Mouse (Mus musculus): ENCODE measurements at regions not wholly inside any gene's neighbourhood (a gene's known extent, or its start where the extent isn't known, plus 50 kb on each side); places are given as distances from the start of the nearest gene placed in this dataset.
A peak's percentile ranks its signal among the peaks of the same experiment; 100 is the strongest.

DNA sequence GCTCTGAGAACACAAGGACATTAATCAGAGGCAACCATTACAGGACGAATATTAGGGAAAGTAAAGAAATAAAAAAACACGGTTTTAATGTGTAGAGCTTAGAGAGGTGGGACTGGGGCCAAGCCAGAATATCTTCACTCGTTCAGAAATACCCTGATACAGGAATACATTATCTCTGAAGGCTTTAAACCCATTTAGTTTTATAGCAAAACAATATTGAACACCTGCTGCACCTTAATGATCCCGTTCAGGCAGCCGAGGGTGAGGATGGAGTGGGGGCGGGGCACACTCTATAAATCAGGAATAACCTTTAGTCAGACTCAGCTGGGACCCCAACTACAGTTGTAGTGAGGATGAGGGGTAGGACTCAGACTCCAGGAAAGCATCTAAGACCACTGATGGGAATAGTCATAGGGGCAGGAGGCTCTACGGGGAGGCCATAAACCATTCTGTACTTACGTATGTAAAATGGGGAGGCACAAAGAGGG is 508.0 kb upstream of the Adam5 start:
- DNase-seq (ENCODE audit: low spot score) = no peak

DNA sequence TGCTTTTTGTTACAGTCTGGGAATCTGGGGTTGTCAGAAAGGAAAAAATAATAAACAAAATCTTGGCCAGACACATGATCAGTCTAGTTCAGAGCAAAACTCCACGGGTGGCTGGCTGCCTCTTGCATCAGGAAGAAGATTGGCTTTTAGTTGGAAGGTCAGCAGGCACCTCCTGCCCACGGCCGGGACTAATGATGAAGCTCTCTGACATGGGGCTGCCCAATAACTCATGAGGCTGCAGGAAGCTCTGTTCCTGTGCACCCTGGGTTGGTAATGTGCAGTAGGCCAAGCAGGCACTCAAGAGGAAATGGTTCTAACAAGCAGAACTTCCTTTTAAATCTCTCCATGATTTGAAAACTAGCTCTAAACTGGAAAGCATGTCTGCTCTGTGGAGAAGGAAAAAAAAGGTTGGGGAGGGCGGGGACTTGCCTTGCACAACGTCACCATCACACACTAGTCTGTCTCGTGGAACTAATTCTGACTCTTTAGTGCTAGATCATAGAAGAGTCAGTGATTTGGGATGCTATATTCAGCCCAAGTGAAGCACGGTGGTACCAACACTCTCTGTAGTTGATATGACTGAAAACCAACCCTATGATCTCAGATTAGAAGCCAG is 507.1 kb upstream of the Adam5 start:
- DNase-seq (ENCODE audit: low spot score) = no peak

DNA sequence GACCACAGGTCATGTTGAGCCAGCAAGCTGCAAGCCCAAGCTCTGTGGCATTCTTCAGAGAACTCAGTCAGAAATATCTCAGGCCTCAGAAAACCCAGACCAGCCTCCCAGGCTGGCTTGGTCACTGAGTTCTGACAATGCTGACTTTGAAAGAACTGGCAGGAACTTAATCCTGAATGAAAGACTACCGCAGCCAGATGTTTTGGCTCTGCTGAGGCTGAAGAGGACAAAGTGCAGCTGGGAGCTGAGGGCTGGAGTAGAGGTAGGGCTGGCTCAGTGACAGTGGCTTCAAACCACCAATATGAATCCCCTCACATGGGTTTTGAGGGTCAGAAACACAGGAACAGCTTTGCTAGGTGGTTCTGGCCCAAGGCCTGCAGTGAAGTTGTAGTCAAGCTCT is 505.6 kb upstream of the Adam5 start:
- no peak for DNase-seq (ENCODE audit: low spot score)

DNA sequence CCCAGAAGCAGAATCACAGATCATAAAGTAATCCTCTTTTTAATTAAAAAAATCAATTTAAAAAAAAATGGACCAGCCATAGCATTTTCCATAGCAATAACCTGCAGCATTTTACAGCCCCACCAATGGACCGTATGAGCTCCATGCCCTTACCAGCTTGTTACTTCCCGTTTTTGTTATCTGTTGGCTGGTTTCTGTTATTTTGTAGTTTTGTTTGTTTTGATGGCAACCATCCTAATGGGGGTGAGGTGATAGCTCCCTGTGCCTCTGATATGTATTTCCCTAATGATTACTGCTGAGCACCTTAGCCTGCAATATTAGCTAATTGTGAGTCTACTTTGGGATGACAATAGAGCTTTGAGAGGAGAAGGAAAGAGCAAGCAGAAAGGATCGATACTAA is 504.1 kb upstream of the Adam5 start:
- no peak for DNase-seq (ENCODE audit: low spot score)

DNA sequence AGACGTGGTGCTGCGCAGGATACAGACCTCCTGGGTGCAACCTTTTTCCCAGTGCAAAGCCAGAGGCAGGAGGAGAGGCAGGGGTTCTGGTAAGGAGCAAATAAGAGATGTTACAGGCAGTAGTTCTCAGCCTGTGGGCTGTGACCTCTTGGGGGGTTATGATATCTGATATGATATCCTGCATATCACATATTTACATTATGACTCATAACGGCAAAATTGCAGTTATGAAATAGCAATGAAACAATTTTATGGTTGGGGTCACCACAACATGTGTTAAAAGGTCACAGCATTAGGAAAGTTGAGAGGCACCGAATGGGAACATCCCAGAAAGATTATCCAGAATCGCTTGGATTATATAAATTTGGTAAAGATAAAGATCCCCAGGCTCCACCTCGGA is 502.8 kb upstream of the Adam5 start:
- no peak for DNase-seq (ENCODE audit: low spot score)

DNA sequence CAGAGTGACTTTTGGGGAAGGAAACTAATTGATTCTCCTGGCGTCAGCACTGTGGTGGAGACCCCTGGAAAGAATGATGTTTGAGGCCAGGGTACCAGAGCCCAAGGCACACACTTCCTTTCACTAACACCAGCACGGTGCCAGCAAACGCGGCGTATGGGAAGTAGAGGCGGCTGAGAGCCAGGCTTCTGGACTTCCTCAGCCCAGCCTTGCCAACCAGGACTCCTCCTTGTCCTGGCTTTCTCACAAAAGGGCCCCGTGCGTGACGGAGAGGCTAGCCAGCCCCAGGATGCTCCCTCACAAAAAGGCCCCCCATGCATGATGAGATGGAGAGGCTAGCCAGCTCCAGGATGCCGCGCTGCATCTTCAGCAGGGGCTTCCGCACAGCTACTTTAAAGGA is 502.1 kb upstream of the Adam5 start:
- DNase-seq (ENCODE audit: low spot score) = no peak

DNA sequence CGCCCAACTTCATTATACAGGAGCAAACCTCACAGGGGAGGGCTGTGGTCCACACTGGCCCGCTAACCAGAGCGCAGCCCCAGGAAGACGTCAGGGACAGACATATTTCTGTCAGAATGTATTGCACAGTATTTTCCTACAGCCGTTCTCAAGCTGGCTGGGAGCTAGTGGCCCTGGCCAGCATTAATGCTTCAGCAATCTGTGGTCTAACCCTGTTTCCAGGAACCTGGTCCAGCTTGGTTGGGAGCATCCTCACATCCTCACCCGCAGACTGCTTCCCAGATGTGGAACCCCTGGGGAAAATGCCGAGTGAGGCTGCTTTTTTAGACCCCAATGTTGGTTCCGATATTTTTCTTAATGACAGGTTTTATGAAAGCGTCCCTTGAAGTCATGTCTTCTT is 500.6 kb upstream of the Adam5 start:
- peak; percentile 30 for DNase-seq (ENCODE audit: low spot score)

DNA sequence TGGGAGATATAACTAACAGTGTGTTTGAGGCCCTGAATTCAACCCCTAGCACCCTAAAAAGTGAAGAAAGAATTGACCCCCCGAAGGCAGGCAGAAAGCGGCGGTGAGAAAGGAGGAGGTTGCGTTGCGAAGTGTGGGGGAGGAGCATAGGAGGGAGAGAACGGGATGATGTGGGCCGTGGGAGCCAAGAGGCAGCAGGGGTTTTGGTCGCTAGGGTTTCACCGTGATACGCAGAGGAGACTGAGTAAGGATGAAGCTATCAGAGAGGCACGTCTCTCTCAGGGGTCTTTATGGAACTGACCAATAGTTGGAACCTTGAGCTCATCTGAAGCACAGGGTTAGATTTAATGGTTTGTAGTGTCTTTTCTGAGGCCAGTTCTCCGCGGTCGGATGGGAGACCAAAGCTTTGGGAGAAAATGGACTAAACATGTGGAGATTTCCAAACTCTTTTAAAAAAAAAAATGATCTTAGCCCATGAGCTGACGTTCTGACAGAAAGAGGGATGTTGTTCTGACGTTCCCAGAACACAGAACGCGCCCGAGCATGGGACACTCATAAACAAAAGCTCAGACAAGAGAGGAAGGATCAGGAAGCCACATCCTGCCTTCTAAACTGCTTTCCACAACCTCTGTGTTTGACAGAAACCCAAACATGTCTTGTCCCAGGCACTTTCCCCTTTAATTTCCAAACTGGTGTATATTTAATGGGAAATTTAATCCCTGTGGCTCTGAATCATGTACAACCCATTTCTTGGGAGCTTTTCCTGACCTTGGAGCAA is 499.7 kb upstream of the Adam5 start:
- no peak for DNase-seq (ENCODE audit: low spot score)

DNA sequence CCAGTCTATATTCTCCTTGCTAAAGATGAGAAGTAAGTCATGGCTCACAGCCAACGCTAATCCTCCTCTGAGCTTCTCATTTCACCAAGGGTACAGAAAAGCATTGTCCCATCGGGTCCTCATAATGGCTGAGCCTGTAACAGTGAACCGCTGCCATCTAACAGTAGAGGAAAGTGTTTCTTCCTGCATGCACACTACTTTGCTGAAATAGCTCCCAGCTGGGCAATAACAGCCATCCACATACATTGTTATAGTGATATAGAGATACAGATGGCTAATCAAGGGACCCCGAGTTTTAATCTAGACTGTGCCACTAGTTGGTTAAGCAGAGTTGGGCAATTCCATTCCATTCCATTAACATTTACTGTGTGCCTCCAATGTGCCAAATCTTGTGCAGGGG is 492.2 kb upstream of the Adam5 start:
- DNase-seq (ENCODE audit: low spot score) = no peak

DNA sequence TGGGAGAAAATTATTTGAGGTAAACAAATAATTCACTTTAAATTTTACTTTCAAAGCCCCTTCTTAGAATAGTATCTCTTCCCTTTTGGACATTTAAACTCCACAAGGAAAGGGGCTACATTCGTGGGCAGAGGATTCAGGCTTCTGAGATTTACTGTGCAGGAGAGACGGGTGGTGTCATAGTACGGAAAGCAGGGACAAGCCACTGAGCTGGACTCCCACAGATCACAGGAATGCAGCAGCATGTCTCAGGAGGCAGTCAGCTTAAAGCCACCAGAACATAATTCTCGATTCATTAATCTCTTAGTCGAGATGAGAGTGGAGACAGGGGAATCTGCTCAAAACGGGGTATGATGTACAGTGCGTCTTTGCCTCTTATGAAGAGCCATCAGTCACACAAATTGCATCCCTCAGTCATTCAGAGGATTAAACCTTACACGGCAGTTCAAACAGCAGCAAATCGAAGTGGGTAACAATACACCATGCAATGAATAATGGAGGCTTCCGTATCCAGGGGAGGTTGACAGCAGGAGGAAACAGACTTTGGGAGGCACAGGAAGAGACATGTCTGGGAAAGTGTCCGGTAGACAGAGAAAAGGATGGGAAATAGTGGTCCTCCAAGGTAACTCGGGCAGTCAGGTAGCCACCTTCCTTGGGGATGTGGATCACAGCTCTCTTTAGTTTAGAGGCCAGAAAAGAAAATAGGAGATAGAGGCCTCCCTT is 487.8 kb upstream of the Adam5 start:
- no peak for DNase-seq (ENCODE audit: low spot score)

DNA sequence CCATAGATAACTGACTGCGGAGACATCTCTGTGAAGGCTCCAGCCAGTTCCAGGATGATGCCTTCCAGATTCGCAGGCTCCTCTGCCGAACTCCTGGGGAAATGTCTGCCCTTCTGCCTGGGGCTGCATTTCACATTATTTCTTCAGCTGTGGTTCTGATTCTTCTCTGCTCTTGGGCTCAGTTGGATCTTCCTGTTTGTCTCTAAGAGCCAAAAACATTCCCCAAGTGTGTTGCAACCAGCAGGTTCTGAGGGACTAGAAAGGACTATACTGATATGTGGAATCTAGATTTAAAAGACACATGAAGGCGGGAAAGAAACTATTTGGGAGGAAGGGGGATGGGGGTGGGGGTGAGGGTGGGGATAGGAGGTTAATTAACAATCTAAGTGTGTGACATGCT is 483.8 kb upstream of the Adam5 start:
- no peak for DNase-seq (ENCODE audit: low spot score)

DNA sequence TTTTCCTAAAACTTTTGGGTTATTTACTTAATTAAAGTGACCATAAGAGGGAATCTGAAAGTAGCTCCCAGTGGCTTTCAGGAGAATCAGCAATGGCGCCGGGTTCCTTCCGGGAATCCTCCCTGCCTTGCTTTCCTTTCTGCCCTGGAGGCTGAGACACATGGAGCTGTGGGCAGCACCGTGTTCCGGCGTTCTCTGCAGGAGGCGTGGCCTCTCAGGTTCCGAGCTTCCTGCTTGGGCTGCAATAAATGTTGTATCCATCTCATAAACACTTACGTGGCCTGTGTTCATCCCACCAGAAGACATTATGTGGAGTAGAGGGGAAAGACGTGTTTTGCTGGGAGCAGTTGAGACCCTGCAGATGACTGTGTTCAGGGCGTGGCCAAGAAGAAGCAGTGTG is 483.3 kb upstream of the Adam5 start:
- DNase-seq (ENCODE audit: low spot score) = peak; percentile 7

DNA sequence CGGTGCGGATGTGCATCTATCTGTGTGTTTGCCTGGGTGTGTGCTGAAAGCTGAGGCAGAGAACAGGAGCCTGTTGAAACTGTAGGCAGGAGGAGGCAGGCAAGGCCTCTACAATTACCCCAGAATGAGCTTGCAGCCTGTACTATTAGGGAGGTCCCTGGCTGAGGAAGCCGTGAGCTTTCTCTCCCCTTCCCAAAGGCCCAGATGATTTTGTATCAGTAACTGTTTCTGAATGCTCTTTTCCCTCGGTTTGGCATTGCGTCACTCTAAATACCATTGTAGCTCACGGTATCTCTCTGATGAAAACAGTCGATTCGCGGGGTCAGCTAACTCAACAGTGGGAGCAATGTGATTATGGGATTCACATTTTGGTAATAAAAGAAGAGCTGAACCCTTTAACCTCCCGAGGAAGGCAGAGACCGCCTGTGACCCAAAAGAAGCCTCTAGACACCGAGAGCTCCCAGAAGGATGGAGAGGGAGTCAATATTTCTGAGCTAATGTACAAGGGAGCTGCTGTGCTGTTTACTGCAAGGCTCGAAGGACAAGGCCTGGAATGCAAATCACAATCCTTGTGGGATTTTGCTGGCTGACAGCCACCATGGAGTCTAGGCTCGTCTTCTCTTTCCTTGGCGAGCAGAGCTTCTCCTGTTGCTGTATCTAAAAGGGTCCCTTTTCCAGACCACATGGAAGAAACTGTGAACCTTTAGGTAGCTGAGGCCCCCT is 482.8 kb upstream of the Adam5 start:
- peak; percentile 15 for DNase-seq (ENCODE audit: low spot score)
